Mouse (Mus musculus): ENCODE measurements around the gene Teddm3. TPM values are rescaled to one million over a fixed set of nuclear protein-coding genes. Genes with fewer than 3 reads are reported as not detected.
"Not testable (repeated sequence)": the region's sequence is repeated elsewhere in the genome, so short reads cannot be mapped to it uniquely, and the experiment has no call there.

Teddm3 gene
- polyA plus RNA-seq, 1 experiment from 2014 or later = not detected

- Histone ChIP-seq H3K27ac (replicated peaks) (no peak overlapping the region), H3K27me3 (no peaks in the 10 kb centered on the region), H3K36me3 (no peaks in the 10 kb centered on the region), H3K4me1 (no peaks in the 10 kb centered on the region), H3K9me3 (no peaks in the 10 kb centered on the region), H3K4me3 (no peak overlapping the region), H3K4me2 (replicated peaks) (no peak overlapping the region), H3K9ac (replicated peaks) (no peak overlapping the region)
- ATAC-seq (ENCODE audit: low FRiP score, low read depth) = no peak
- WGBS = 49% methylated on average over 7 of the region's 7 CpGs
Measured at GRCm38 (mm10) chr16:21187568-21187967, 33.8 kb upstream of the Teddm3 start.

- Histone ChIP-seq H3K4me2 (replicated peaks) (no peak overlapping the region), H3K9me3 (no peaks in the 10 kb centered on the region), H3K4me1 (no peaks in the 10 kb centered on the region), H3K9ac (replicated peaks) (no peak overlapping the region), H3K27me3 (no peaks in the 10 kb centered on the region), H3K27ac (replicated peaks) (no peak overlapping the region), H3K4me3 (no peak overlapping the region), H3K36me3 (no peaks in the 10 kb centered on the region)
- ATAC-seq (ENCODE audit: low FRiP score, low read depth) = no peak
Measured at GRCm38 (mm10) chr16:21184697-21185096, 30.9 kb upstream of the Teddm3 start.

- no peak for ATAC-seq (ENCODE audit: low FRiP score, low read depth)
- Histone ChIP-seq H3K4me2 (replicated peaks) (no peak overlapping the region), H3K27ac (replicated peaks) (no peak overlapping the region), H3K9ac (replicated peaks) (no peak overlapping the region), H3K9me3 (no peaks in the 10 kb centered on the region), H3K27me3 (no peaks in the 10 kb centered on the region), H3K36me3 (no peaks in the 10 kb centered on the region), H3K4me1 (no peaks in the 10 kb centered on the region), H3K4me3 (no peak overlapping the region)
- WGBS = 69% methylated on average over 1 of the region's 1 CpGs
Measured at GRCm38 (mm10) chr16:21182108-21182507, 28.3 kb upstream of the Teddm3 start.

GRCm38 (mm10) chr16:21175236-21175635 is 21.4 kb upstream of the Teddm3 start:
- ATAC-seq (ENCODE audit: low FRiP score, low read depth) = no peak
- no peak overlapping the region for H3K4me2 ChIP-seq (replicated peaks)
- WGBS = no CpG with 5 or more reads among the region's 1 CpGs
- no peak overlapping the region for H3K27ac ChIP-seq (replicated peaks)
- H3K9ac ChIP-seq (replicated peaks) = no peak overlapping the region
- H3K36me3 ChIP-seq = no peaks in the 10 kb centered on the region
- no peaks in the 10 kb centered on the region for H3K9me3 ChIP-seq
- H3K4me3 ChIP-seq = no peak overlapping the region
- H3K27me3 ChIP-seq = no peaks in the 10 kb centered on the region
- H3K4me1 ChIP-seq = no peaks in the 10 kb centered on the region

GRCm38 (mm10) chr16:21168730-21169129 is 14.9 kb upstream of the Teddm3 start:
- no peak for ATAC-seq (ENCODE audit: low FRiP score, low read depth)
- Histone ChIP-seq H3K4me3 (no peak overlapping the region), H3K36me3 (no peaks in the 10 kb centered on the region), H3K9ac (replicated peaks) (no peak overlapping the region), H3K9me3 (no peaks in the 10 kb centered on the region), H3K4me1 (no peaks in the 10 kb centered on the region), H3K4me2 (replicated peaks) (no peak overlapping the region), H3K27ac (replicated peaks) (no peak overlapping the region), H3K27me3 (no peaks in the 10 kb centered on the region)
- WGBS = 88% methylated on average over 13 of the region's 13 CpGs

GRCm38 (mm10) chr16:21165343-21166220 is 11.8 kb upstream of the Teddm3 start:
- not testable (repeated sequence) for H3K9me3 ChIP-seq; H3K4me3 ChIP-seq; H3K27me3 ChIP-seq; H3K27ac ChIP-seq (replicated peaks); H3K4me2 ChIP-seq (replicated peaks); H3K9ac ChIP-seq (replicated peaks); H3K36me3 ChIP-seq; H3K4me1 ChIP-seq
- ATAC-seq (ENCODE audit: low FRiP score, low read depth) = peak; percentile 85; the same call in 1 of the 2 replicates
- WGBS = 17% methylated on average over 14 of the region's 19 CpGs

- not testable (repeated sequence) for H3K9me3 ChIP-seq; H3K27ac ChIP-seq (replicated peaks); ATAC-seq (ENCODE audit: low FRiP score, low read depth); H3K4me2 ChIP-seq (replicated peaks); H3K4me3 ChIP-seq; H3K4me1 ChIP-seq; H3K9ac ChIP-seq (replicated peaks); H3K36me3 ChIP-seq; H3K27me3 ChIP-seq
- 88% methylated on average over 3 of the region's 3 CpGs for WGBS
Measured at GRCm38 (mm10) chr16:21163423-21163822, 9.6 kb upstream of the Teddm3 start.

- not testable (repeated sequence) for H3K27ac ChIP-seq (replicated peaks); H3K4me2 ChIP-seq (replicated peaks); H3K4me3 ChIP-seq; H3K9me3 ChIP-seq; H3K4me1 ChIP-seq; ATAC-seq (ENCODE audit: low FRiP score, low read depth); H3K9ac ChIP-seq (replicated peaks); H3K36me3 ChIP-seq; H3K27me3 ChIP-seq
- WGBS = 97% methylated on average over 1 of the region's 1 CpGs
Measured at GRCm38 (mm10) chr16:21159226-21159625, 5.4 kb upstream of the Teddm3 start.

GRCm38 (mm10) chr16:21156261-21156660 is 2.5 kb upstream of the Teddm3 start:
- not testable (repeated sequence) for H3K9me3 ChIP-seq; ATAC-seq (ENCODE audit: low FRiP score, low read depth); H3K27ac ChIP-seq (replicated peaks); H3K4me1 ChIP-seq; H3K4me2 ChIP-seq (replicated peaks); H3K9ac ChIP-seq (replicated peaks); H3K36me3 ChIP-seq; H3K27me3 ChIP-seq; H3K4me3 ChIP-seq

- WGBS = 73% methylated on average over 4 of the region's 4 CpGs
- H3K4me2 ChIP-seq (replicated peaks) = no peak overlapping the region
- no peaks in the 10 kb centered on the region for H3K9me3 ChIP-seq
- H3K4me3 ChIP-seq = no peak overlapping the region
- H3K27me3 ChIP-seq = no peaks in the 10 kb centered on the region
- no peak overlapping the region for H3K27ac ChIP-seq (replicated peaks)
- ATAC-seq (ENCODE audit: low FRiP score, low read depth) = no peak
- no peaks in the 10 kb centered on the region for H3K4me1 ChIP-seq
- no peak overlapping the region for H3K9ac ChIP-seq (replicated peaks)
- H3K36me3 ChIP-seq = no peaks in the 10 kb centered on the region
Measured at GRCm38 (mm10) chr16:21151564-21152361, 2.0 kb downstream of the Teddm3 start.

GRCm38 (mm10) chr16:21149896-21150295 is 3.9 kb downstream of the Teddm3 start:
- no peaks in the 10 kb centered on the region for H3K36me3 ChIP-seq
- no peak overlapping the region for H3K4me3 ChIP-seq
- no peak overlapping the region for H3K4me2 ChIP-seq (replicated peaks)
- no peak for ATAC-seq (ENCODE audit: low FRiP score, low read depth)
- no peak overlapping the region for H3K27ac ChIP-seq (replicated peaks)
- H3K4me1 ChIP-seq = no peaks in the 10 kb centered on the region
- no peak overlapping the region for H3K9ac ChIP-seq (replicated peaks)
- no peaks in the 10 kb centered on the region for H3K9me3 ChIP-seq
- no peaks in the 10 kb centered on the region for H3K27me3 ChIP-seq

GRCm38 (mm10) chr16:21148451-21148850 is 5.3 kb downstream of the Teddm3 start:
- H3K9me3 ChIP-seq; H3K36me3 ChIP-seq; H3K27ac ChIP-seq (replicated peaks); H3K9ac ChIP-seq (replicated peaks); ATAC-seq (ENCODE audit: low FRiP score, low read depth); H3K4me1 ChIP-seq; H3K27me3 ChIP-seq; H3K4me2 ChIP-seq (replicated peaks); H3K4me3 ChIP-seq: not testable (repeated sequence)
- WGBS = 93% methylated on average over 1 of the region's 1 CpGs

Measured in midbrain, embryonic 12.5 days (tissue).